Mouse (Mus musculus): ENCODE measurements around the gene Cacna1c. TPM values are rescaled to one million over a fixed set of nuclear protein-coding genes. Genes with fewer than 3 reads are reported as not detected.

The Cacna1c gene
- polyA plus RNA-seq, 1 experiment from 2014 or later = 0.23 TPM

DNA sequence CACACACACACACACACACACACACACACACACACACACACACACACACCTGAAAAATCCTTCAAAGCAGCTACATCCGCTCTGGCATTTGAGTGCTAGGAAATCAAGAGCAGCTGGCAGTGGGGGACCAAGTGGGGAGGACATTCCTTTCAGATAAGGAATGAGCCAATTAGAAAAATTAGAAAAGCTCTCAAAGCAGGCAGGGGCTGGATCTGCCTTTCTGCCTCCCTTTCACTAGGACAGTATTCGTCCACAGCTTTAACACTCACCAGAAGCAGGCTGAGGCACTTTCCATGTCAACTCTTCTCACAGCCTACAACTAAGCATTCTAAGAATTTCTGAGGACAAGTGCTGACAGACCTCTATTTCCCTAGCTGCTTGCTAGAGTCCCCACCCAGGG, 194.8 kb downstream of the Cacna1c start:
- no peak overlapping the region for H3K27ac ChIP-seq (ENCODE audit: low read depth)
- 53% methylated on average over 2 of the region's 2 CpGs for WGBS (ENCODE audit: insufficient replicate concordance)
- no peaks in the 10 kb centered on the region for H3K27me3 ChIP-seq (ENCODE audit: insufficient read depth, low read length)
- no peak for ATAC-seq
- DNase-seq = no peak
- H3K9ac ChIP-seq (replicated peaks) = no peak overlapping the region
- peaks cover 17% of the 10 kb centered on the region for H3K4me1 ChIP-seq (ENCODE audit: insufficient read depth)
- no peak overlapping the region for H3K4me3 ChIP-seq (ENCODE audit: low read depth, low read length)
- TF ChIP-seq CTCF (IDR thresholded peaks at IDR 0.05; ENCODE audit: low read depth) (no peak), EP300 (IDR thresholded peaks at IDR 0.05; ENCODE audit: low read depth) (no peak)
- no peaks in the 10 kb centered on the region for H3K9me3 ChIP-seq (ENCODE audit: low read length)
- no peaks in the 10 kb centered on the region for H3K36me3 ChIP-seq (replicated peaks; ENCODE audit: insufficient read depth, low read length)
- no peak overlapping the region for H3K4me2 ChIP-seq (ENCODE audit: low read depth, low read length)

DNA sequence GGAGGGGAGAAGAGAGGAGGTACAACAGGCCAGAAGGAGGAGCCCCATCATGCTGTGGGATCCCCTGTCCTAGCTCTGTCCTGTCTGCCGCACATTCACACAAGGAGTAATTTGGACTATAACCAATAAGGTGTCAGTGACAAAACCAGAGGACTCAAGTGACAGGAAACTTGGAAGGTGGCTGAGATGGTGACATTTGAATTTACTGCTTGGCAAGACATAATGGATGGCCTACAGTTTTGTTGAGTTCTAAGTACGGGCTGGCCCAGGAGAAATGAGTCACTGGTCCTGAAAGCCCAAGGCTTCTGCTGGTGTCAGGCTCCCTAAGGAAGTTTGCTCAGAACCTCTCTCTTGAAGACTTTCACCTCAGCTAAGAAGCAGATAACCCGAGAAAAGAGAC, 196.0 kb downstream of the Cacna1c start:
- H3K27me3 ChIP-seq (ENCODE audit: insufficient read depth, low read length) = no peaks in the 10 kb centered on the region
- no peak overlapping the region for H3K4me2 ChIP-seq (ENCODE audit: low read depth, low read length)
- ATAC-seq (no peak), DNase-seq (no peak)
- WGBS (ENCODE audit: insufficient replicate concordance) = 74% methylated on average over 3 of the region's 3 CpGs
- no peaks in the 10 kb centered on the region for H3K9me3 ChIP-seq (ENCODE audit: low read length)
- H3K4me1 ChIP-seq (ENCODE audit: insufficient read depth) = peaks cover 17% of the 10 kb centered on the region
- H3K9ac ChIP-seq (replicated peaks) = no peak overlapping the region
- no peak overlapping the region for H3K27ac ChIP-seq (ENCODE audit: low read depth)
- H3K36me3 ChIP-seq (replicated peaks; ENCODE audit: insufficient read depth, low read length) = no peaks in the 10 kb centered on the region
- TF ChIP-seq CTCF (IDR thresholded peaks at IDR 0.05; ENCODE audit: low read depth) (no peak), EP300 (IDR thresholded peaks at IDR 0.05; ENCODE audit: low read depth) (no peak)
- H3K4me3 ChIP-seq (ENCODE audit: low read depth, low read length) = no peak overlapping the region

DNA sequence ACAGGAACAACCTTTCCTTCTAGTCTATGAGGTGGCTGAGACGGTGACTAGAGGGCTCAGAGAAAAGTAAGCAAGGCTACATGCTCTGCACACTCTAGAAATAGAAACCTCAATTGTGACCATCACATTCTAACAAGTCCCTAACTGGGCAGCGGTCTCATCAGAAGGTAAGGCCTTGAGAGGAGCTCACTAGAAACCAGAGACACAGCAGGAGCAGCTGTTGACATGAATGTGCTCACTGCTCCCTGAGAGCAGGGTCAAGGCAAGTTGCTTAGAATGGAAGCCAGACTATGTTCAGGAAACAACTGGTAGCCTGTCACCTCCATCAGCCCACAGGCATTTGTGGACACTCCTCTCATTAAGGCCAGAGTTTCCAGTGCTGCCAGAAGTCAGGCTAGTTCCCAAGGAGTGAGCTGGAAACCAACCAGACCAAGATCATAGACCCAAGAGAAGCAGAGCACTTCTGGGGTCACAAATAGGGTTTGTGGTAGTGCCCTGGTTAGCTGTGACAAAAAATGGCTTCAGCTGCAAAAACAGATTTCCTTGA, 196.8 kb downstream of the Cacna1c start:
- Histone ChIP-seq H3K9me3 (ENCODE audit: low read length) (no peaks in the 10 kb centered on the region), H3K9ac (replicated peaks) (no peak overlapping the region), H3K4me1 (ENCODE audit: insufficient read depth) (peaks cover 17% of the 10 kb centered on the region), H3K27me3 (ENCODE audit: insufficient read depth, low read length) (no peaks in the 10 kb centered on the region), H3K36me3 (replicated peaks; ENCODE audit: insufficient read depth, low read length) (no peaks in the 10 kb centered on the region), H3K27ac (ENCODE audit: low read depth) (no peak overlapping the region), H3K4me2 (ENCODE audit: low read depth, low read length) (no peak overlapping the region), H3K4me3 (ENCODE audit: low read depth, low read length) (no peak overlapping the region)
- TF ChIP-seq EP300 (IDR thresholded peaks at IDR 0.05; ENCODE audit: low read depth) (no peak), CTCF (IDR thresholded peaks at IDR 0.05; ENCODE audit: low read depth) (no peak)
- ATAC-seq (no peak), DNase-seq (no peak)
- WGBS (ENCODE audit: insufficient replicate concordance) = 92% methylated on average over 2 of the region's 2 CpGs

DNA sequence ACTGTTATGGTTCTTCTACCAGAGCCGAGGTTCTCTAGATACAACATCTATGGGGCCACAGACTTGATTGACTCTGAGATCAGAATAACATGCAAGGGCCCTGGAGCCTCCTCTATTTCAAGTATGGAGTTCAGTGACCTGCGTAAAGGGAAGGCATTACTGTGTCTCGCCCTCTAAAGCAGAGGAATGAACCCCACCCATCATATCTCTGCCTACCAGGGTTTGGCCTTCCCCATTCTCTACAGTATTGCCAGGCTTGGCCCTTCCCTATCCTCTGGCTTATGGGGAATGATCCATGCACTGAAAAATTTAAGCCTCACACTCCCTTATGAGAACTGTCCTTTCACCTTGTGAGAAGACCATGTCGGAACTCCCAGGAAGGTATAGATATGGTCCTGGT, 198.8 kb downstream of the Cacna1c start:
- TF ChIP-seq EP300 (IDR thresholded peaks at IDR 0.05; ENCODE audit: low read depth) (no peak), CTCF (IDR thresholded peaks at IDR 0.05; ENCODE audit: low read depth) (no peak)
- ATAC-seq = 0 out of 2 replicates have a peak, but pooled peaks have one; percentile 45
- no peak overlapping the region for H3K9ac ChIP-seq (replicated peaks)
- no peak overlapping the region for H3K27ac ChIP-seq (ENCODE audit: low read depth)
- no peak overlapping the region for H3K4me2 ChIP-seq (ENCODE audit: low read depth, low read length)
- no peak for DNase-seq
- H3K27me3 ChIP-seq (ENCODE audit: insufficient read depth, low read length) = no peaks in the 10 kb centered on the region
- WGBS (ENCODE audit: insufficient replicate concordance) = 71% methylated on average over 4 of the region's 4 CpGs
- H3K9me3 ChIP-seq (ENCODE audit: low read length) = no peaks in the 10 kb centered on the region
- no peaks in the 10 kb centered on the region for H3K36me3 ChIP-seq (replicated peaks; ENCODE audit: insufficient read depth, low read length)
- H3K4me1 ChIP-seq (ENCODE audit: insufficient read depth) = peaks cover 17% of the 10 kb centered on the region
- H3K4me3 ChIP-seq (ENCODE audit: low read depth, low read length) = no peak overlapping the region

DNA sequence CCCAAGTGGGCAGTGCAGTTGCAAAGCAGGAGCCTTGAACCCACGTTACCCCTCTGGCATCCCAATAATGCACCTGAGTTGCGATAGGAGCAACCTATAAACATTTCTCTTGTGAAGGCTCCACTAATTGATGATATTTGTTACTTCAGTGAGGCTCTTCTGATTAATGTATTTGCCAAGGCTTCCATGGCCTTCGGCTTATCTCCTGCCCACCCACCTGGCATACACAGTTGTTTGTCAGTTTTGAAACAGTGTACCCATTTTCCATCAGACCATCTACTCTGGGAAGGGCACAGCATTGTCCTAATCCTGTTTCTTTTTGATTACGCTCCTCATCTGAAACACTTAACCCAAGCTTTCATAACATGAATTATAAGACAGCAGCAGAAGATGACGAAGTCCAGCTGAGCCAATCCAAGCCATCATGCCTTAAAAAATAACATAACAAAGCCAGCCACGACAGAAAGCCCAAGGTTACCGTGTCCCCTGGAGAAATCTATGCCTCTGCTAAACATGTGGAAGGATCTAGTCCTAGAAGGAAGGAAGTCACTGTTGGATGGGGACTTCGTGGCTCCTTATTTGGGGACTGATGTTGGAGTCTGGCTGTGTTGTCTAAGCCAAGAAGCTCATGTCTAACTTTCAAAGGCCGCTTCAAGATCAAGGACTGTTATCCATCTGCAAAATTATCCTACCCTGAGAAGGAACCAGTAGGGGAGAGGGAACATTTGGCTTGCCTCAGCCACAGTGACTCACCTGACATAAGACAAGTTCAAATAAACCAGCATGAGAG, 201.8 kb downstream of the Cacna1c start:
- peaks cover 17% of the 10 kb centered on the region for H3K4me1 ChIP-seq (ENCODE audit: insufficient read depth)
- H3K4me2 ChIP-seq (ENCODE audit: low read depth, low read length) = no peak overlapping the region
- H3K36me3 ChIP-seq (replicated peaks; ENCODE audit: insufficient read depth, low read length) = no peaks in the 10 kb centered on the region
- no peak overlapping the region for H3K27ac ChIP-seq (ENCODE audit: low read depth)
- H3K27me3 ChIP-seq (ENCODE audit: insufficient read depth, low read length) = no peaks in the 10 kb centered on the region
- ATAC-seq (no peak), DNase-seq (no peak)
- no peaks in the 10 kb centered on the region for H3K9me3 ChIP-seq (ENCODE audit: low read length)
- TF ChIP-seq EP300 (IDR thresholded peaks at IDR 0.05; ENCODE audit: low read depth) = no peak
- no peak for TF ChIP-seq CTCF (IDR thresholded peaks at IDR 0.05; ENCODE audit: low read depth)
- no peak overlapping the region for H3K9ac ChIP-seq (replicated peaks)
- WGBS (ENCODE audit: insufficient replicate concordance) = 80% methylated on average over 9 of the region's 9 CpGs
- H3K4me3 ChIP-seq (ENCODE audit: low read depth, low read length) = no peak overlapping the region

DNA sequence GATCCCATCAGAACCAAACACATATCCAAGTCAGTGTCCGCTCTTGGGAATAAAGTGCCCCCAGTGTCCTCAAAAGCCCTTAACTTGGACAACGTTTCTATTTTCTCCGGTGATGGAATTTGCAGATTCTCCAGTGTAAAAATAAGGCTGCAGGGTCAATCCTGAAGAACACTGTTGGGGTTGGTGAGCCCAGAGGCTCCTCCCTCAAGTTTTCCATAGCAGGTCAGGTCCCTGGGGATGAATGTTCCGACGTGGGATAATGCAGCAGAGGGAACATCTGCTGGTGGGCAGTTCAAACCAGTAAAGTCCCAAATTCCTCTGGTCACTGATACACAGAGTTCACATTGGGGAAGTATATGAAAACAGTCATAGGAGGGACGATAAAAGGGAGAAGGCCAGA, 203.8 kb downstream of the Cacna1c start:
- Histone ChIP-seq H3K4me1 (ENCODE audit: insufficient read depth) (peaks cover 9% of the 10 kb centered on the region), H3K4me3 (ENCODE audit: low read depth, low read length) (no peak overlapping the region), H3K4me2 (ENCODE audit: low read depth, low read length) (no peak overlapping the region), H3K9me3 (ENCODE audit: low read length) (no peaks in the 10 kb centered on the region), H3K27me3 (ENCODE audit: insufficient read depth, low read length) (no peaks in the 10 kb centered on the region), H3K27ac (ENCODE audit: low read depth) (no peak overlapping the region), H3K36me3 (replicated peaks; ENCODE audit: insufficient read depth, low read length) (no peaks in the 10 kb centered on the region), H3K9ac (replicated peaks) (no peak overlapping the region)
- 82% methylated on average over 6 of the region's 6 CpGs for WGBS (ENCODE audit: insufficient replicate concordance)
- TF ChIP-seq CTCF (IDR thresholded peaks at IDR 0.05; ENCODE audit: low read depth) = no peak
- no peak for TF ChIP-seq EP300 (IDR thresholded peaks at IDR 0.05; ENCODE audit: low read depth)
- ATAC-seq (no peak), DNase-seq (no peak)

Data from liver, postnatal 0 days (tissue).